14 mouse cellular contexts compared by ENCODE assay signal in genomic region chr4:82412651-82413050, GRCm38 (mm10).
A peak's percentile ranks its signal among the peaks of the same experiment; 100 is the strongest.
DNase-seq lines count a peak whose midpoint lies in the region; ATAC-seq and TF ChIP-seq lines count a peak whose summit lies in the region.
"Had no signal": no experiment of that assay in that cellular context is flagged by ENCODE, and none has a peak within 500 bp of the region (broad histone marks: within the 10 kb centered on the region; RNA-seq: fewer than 3 reads in every experiment).

No protein-coding gene starts in this region.

- H3K27me3 ChIP-seq in heart, embryonic 12.5 days (replicated peaks), result no peaks in the 10 kb centered on the region
- no peaks in the 10 kb centered on the region for H3K27me3 ChIP-seq in lung, embryonic 14.5 days (ENCODE audit: insufficient read depth, low read length)
- H3K27me3 ChIP-seq in intestine, embryonic 15.5 days (replicated peaks), result no peaks in the 10 kb centered on the region
- no peaks in the 10 kb centered on the region for H3K27me3 ChIP-seq in stomach, embryonic 16.5 days (ENCODE audit: control insufficient read depth, insufficient read depth, low read length)
- H3K27me3 ChIP-seq: midbrain, embryonic 13.5 days; neural tube, embryonic 13.5 days had no signal

- H3K36me3 ChIP-seq in heart, embryonic 12.5 days, result no peaks in the 10 kb centered on the region
- H3K36me3 ChIP-seq in lung, embryonic 14.5 days (ENCODE audit: insufficient read depth), result no peaks in the 10 kb centered on the region; the same call in 1 of the 2 replicates
- H3K36me3 ChIP-seq in intestine, embryonic 15.5 days, result no peaks in the 10 kb centered on the region
- no peaks in the 10 kb centered on the region for H3K36me3 ChIP-seq in stomach, embryonic 16.5 days (ENCODE audit: control insufficient read depth, insufficient read depth, low read length)
- H3K36me3 ChIP-seq: midbrain, embryonic 13.5 days; neural tube, embryonic 13.5 days had no signal

- WGBS in heart, embryonic 12.5 days, result 57% methylated on average over 7 of the region's 7 CpGs
- 61% methylated on average over 7 of the region's 7 CpGs for WGBS in lung, embryonic 14.5 days
- WGBS in lung, adult 2 months, result 65% methylated on average over 7 of the region's 7 CpGs
- WGBS in intestine, embryonic 15.5 days, result 71% methylated on average over 7 of the region's 7 CpGs
- 64% methylated on average over 7 of the region's 7 CpGs for WGBS in stomach, embryonic 16.5 days

- no peak overlapping the region for H3K4me2 ChIP-seq in heart, embryonic 12.5 days
- H3K4me2 ChIP-seq in lung, embryonic 14.5 days, result no peak overlapping the region
- H3K4me2 ChIP-seq in intestine, embryonic 15.5 days (replicated peaks), result 0 out of 2 replicates have a peak overlapping the region, but pooled peaks have one; percentile 4
- no peak overlapping the region for H3K4me2 ChIP-seq in stomach, embryonic 16.5 days (ENCODE audit: low read depth, low read length)
- H3K4me2 ChIP-seq: midbrain, embryonic 13.5 days; neural tube, embryonic 13.5 days had no signal

- no peak overlapping the region for H3K4me3 ChIP-seq in heart, embryonic 12.5 days
- H3K4me3 ChIP-seq in lung, embryonic 14.5 days (ENCODE audit: low read depth, low read length), result no peak overlapping the region
- no peak overlapping the region for H3K4me3 ChIP-seq in lung, adult 2 months (replicated peaks; ENCODE audit: extremely low read depth, low read depth, low read length)
- H3K4me3 ChIP-seq in intestine, embryonic 15.5 days (replicated peaks), result no peak overlapping the region
- H3K4me3 ChIP-seq in stomach, embryonic 16.5 days (replicated peaks; ENCODE audit: low read length), result no peak overlapping the region
- no peak overlapping the region for H3K4me3 ChIP-seq in left cerebral cortex, adult 2 months
- H3K4me3 ChIP-seq: midbrain, embryonic 13.5 days; neural tube, embryonic 13.5 days had no signal

- no peak for TF ChIP-seq CTCF in lung, embryonic 14.5 days (IDR thresholded peaks at IDR 0.05; ENCODE audit: low read depth)
- no peak for TF ChIP-seq CTCF in lung, adult 2 months (IDR thresholded peaks at IDR 0.05; ENCODE audit: insufficient read depth, low read length)
- no peak for TF ChIP-seq CTCF in left cerebral cortex, adult 2 months (IDR thresholded peaks at IDR 0.05)

- intact Hi-C loops in heart, postnatal 25 days (cut with DNase I), result no loop called here
- intact Hi-C loops in left cerebral cortex, adult 2 months (cut with DNase I), result no loop called here

- H3K4me1 ChIP-seq in heart, embryonic 12.5 days (replicated peaks), result peaks cover 51% of the 10 kb centered on the region
- peaks cover 38% of the 10 kb centered on the region for H3K4me1 ChIP-seq in lung, embryonic 14.5 days (ENCODE audit: insufficient read depth)
- H3K4me1 ChIP-seq in lung, adult 2 months (ENCODE audit: control insufficient read depth, insufficient read depth, low read length), result peaks cover 30% of the 10 kb centered on the region
- H3K4me1 ChIP-seq in intestine, embryonic 15.5 days (replicated peaks), result peaks cover 29% of the 10 kb centered on the region; the same call in 1 of the 2 replicates
- H3K4me1 ChIP-seq in stomach, embryonic 16.5 days (ENCODE audit: control insufficient read depth, insufficient read depth, low read length), result peaks cover 35% of the 10 kb centered on the region

- no peak for TF ChIP-seq POLR2A in lung, adult 2 months (IDR thresholded peaks at IDR 0.05; ENCODE audit: borderline replicate concordance, extremely low read depth, low read depth, low read length)

- ATAC-seq in heart, embryonic 12.5 days (ENCODE audit: insufficient number of reproducible peaks, low FRiP score), result no peak
- no peak for ATAC-seq in lung, embryonic 14.5 days (ENCODE audit: insufficient read depth)
- peak; percentile 12; the same call in 1 of the 2 replicates for ATAC-seq in intestine, embryonic 15.5 days
- ATAC-seq in stomach, embryonic 16.5 days (ENCODE audit: insufficient read depth, low FRiP score), result no peak
- ATAC-seq: forebrain, postnatal 0 days; midbrain, embryonic 13.5 days had no signal

- peak overlapping the region; percentile 53 for H3K27ac ChIP-seq in heart, embryonic 12.5 days (ENCODE audit: poor library complexity, severe bottlenecking)
- H3K27ac ChIP-seq in lung, embryonic 14.5 days (ENCODE audit: low read depth), result peak overlapping the region; percentile 51; the same call in 1 of the 2 replicates
- 0 out of 2 replicates have a peak overlapping the region, but pooled peaks have one; percentile 51 for H3K27ac ChIP-seq in intestine, embryonic 15.5 days
- H3K27ac ChIP-seq in stomach, embryonic 16.5 days (ENCODE audit: low read length), result peak overlapping the region; percentile 66
- no peak overlapping the region for H3K27ac ChIP-seq in left cerebral cortex, adult 2 months
- H3K27ac ChIP-seq: midbrain, embryonic 13.5 days; neural tube, embryonic 13.5 days had no signal

- DNase-seq in heart, postnatal 25 days (ENCODE audit: low spot score), result no peak
- no peak for DNase-seq in lung, embryonic 14.5 days
- no peak for DNase-seq in lung, adult 2 months
- DNase-seq in retina, embryonic 14.5 days (ENCODE audit: low spot score), result no peak
- DNase-seq in left cerebral cortex, adult 2 months (ENCODE audit: extremely low spot score in 1 of 2, low spot score in 2 of 2), result no peak
- DNase-seq: forebrain, postnatal 0 days; kidney, postnatal 25 days; right cerebral cortex, adult 18-20 months; thymus, postnatal 25 days had no signal

- H3K9me3 ChIP-seq in heart, embryonic 12.5 days (replicated peaks), result no peaks in the 10 kb centered on the region
- no peaks in the 10 kb centered on the region for H3K9me3 ChIP-seq in lung, embryonic 14.5 days (ENCODE audit: low read depth, low read length)
- no peaks in the 10 kb centered on the region for H3K9me3 ChIP-seq in intestine, embryonic 15.5 days
- no peaks in the 10 kb centered on the region for H3K9me3 ChIP-seq in stomach, embryonic 16.5 days (replicated peaks; ENCODE audit: control insufficient read depth, low read length)
- H3K9me3 ChIP-seq: midbrain, embryonic 13.5 days; neural tube, embryonic 13.5 days had no signal

- H3K9ac ChIP-seq in heart, embryonic 12.5 days, result no peak overlapping the region
- H3K9ac ChIP-seq in lung, embryonic 14.5 days, result no peak overlapping the region
- H3K9ac ChIP-seq in intestine, embryonic 15.5 days, result no peak overlapping the region
- peak overlapping the region; percentile 39; the same call in 1 of the 2 replicates for H3K9ac ChIP-seq in stomach, embryonic 16.5 days (ENCODE audit: low read length)
- H3K9ac ChIP-seq: forebrain, postnatal 0 days; midbrain, embryonic 13.5 days; neural tube, embryonic 13.5 days had no signal
